Mouse (Mus musculus) neural tube, embryonic 15.5 days (tissue): ENCODE data around the gene Rbm33. TPM values are rescaled to one million over a fixed set of nuclear protein-coding genes. Genes with fewer than 3 reads are reported as not detected.
A peak's percentile ranks its signal among the peaks of the same experiment; 100 is the strongest.

Experiments used
- ATAC-seq: fragments of 200-750 bp; cut with Nextera tagmentation; 2 replicates; pipeline ENCODE4 v1.8.0; 2017; ENCODE audit warnings: mild to moderate bottlenecking, moderate TSS enrichment, moderate library complexity; ENCODE audit not compliant: low FRiP score
- H3K27ac ChIP-seq: fragments of 300-500 bp; sonication (generic); replicated peaks from 2 replicates; pipeline ENCODE4 v1.5.1; 2015; ENCODE audit warnings: mild to moderate bottlenecking, inconsistent platforms
- H3K27me3 ChIP-seq: fragments of 300-500 bp; sonication (generic); replicated peaks from 2 replicates; pipeline ENCODE4 v1.6.1; 2015; ENCODE audit warnings: inconsistent platforms
- H3K36me3 ChIP-seq: fragments of 300-500 bp; sonication (generic); 2 replicates; pipeline ENCODE4 v1.6.1; 2015; ENCODE audit warnings: inconsistent platforms
- H3K4me1 ChIP-seq: fragments of 300-500 bp; sonication (generic); 2 replicates; pipeline ENCODE4 v1.6.1; 2015; ENCODE audit warnings: inconsistent platforms
- H3K4me2 ChIP-seq: fragments of 300-500 bp; sonication (generic); 2 replicates; pipeline ENCODE4 v1.6.1; 2015; ENCODE audit warnings: inconsistent platforms, mild to moderate bottlenecking, moderate library complexity
- H3K4me3 ChIP-seq: fragments of 300-500 bp; sonication (generic); replicated peaks from 2 replicates; pipeline ENCODE4 v1.5.1; 2015; ENCODE audit warnings: mild to moderate bottlenecking, inconsistent platforms
- H3K9ac ChIP-seq: fragments of 300-500 bp; sonication (generic); replicated peaks from 2 replicates; pipeline ENCODE4 v1.6.1; 2015; ENCODE audit warnings: mild to moderate bottlenecking, inconsistent platforms
- H3K9me3 ChIP-seq: fragments of 300-500 bp; sonication (generic); replicated peaks from 2 replicates; pipeline ENCODE4 v1.6.1; 2016; ENCODE audit warnings: inconsistent platforms
- WGBS: fragments of 180-500 bp; shearing (Covaris S2); methylation state at CpG from one replicate; pipeline ENCODE4 v1.1.7; 2015; ENCODE audit warnings: mixed read lengths; 5-methylcytosine and 5-hydroxymethylcytosine counted together
- polyA plus RNA-seq: library from polyadenylated mRNA; unstranded; fragments of >200 nt; fragmentation: Nextera tagmentation; extraction: Ambion mirVana; gene quantifications from 2 replicates; pipeline ENCODE4 v1.2.1, GENCODE M21; 2015

Rbm33 gene
- polyA plus RNA-seq, 1 experiment from 2014 or later = 12.3 TPM

DNA sequence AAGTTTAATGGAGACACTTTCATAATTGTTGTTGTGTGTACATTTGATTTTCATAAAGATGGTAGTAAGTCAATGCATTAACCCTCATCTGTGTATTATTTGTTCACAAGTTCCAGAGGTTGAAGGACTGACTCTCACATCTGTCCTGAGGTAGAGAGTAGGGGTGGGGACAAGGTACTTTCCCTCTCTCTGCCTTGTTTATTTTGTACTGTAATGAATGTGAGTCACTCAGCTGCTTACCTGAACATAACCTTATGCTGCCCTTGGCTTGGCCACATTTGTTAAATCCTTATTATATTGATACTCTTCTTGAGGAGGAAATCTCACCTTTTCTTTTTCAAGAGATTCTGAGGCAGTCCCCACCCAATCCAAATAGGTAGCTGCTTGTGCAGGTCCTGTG lies 99.1 kb downstream of the Rbm33 start:
- Histone ChIP-seq H3K9ac (no peak overlapping the region), H3K36me3 (peaks cover 77% of the 10 kb centered on the region), H3K4me2 (no peak overlapping the region), H3K9me3 (no peaks in the 10 kb centered on the region), H3K4me3 (no peak overlapping the region), H3K27ac (no peak overlapping the region), H3K27me3 (no peaks in the 10 kb centered on the region), H3K4me1 (no peaks in the 10 kb centered on the region)
- no peak for ATAC-seq

DNA sequence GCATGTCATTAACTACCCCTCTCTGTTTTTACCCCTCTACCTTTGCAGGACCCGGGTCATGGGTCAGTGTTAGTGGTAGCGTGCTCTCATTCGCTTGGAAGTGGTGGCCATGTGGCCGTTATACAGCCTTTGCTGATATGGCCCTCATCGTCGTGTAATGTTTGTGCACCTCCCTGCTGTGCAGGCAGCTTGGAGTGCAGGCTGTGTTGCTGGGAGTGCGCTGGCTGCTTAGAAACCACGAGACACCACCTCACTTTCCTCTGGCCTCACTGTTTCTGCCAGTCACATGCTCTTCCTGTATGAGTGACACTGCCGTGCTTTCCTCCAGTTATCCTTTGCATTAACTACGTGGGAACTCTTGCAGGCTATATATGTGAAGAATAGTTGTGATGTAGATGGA lies 101.8 kb downstream of the Rbm33 start:
- no peak for ATAC-seq
- Histone ChIP-seq H3K4me3 (no peak overlapping the region), H3K27ac (no peak overlapping the region), H3K4me1 (no peaks in the 10 kb centered on the region), H3K36me3 (peaks cover 52% of the 10 kb centered on the region), H3K9me3 (no peaks in the 10 kb centered on the region), H3K4me2 (no peak overlapping the region), H3K9ac (no peak overlapping the region), H3K27me3 (no peaks in the 10 kb centered on the region)
- 85% methylated on average over 10 of the region's 10 CpGs for WGBS

DNA sequence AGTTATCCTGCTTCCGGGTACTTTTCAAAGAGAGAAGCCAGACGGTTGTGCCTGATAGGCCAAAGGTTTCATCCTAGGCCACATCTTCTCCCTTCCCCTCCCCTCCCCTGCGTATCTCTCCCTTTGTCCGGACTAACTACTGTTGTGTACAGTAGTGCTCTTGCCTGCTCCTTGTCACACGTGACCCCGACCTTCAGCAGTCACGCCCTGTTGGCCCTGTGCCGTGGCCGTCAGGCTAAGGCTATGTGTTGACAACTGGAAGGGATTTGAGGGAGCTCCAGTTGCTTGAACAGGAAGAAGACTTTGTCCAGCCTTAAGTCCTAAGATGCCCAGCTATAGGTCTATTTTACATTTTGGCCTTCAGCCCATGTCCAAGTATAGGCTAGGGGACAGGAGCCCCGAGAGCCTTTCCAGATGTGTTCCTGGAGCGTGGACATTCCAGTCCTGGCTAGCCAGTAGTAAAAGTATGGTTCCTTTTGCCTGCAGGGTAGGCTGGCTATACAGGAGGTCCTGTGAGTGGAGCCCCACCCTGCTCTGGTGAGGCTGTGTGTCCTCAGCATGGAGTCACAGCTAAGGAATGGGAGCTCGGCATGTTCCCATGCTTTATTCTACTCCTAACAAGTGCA lies 102.8 kb downstream of the Rbm33 start:
- H3K9me3 ChIP-seq = no peaks in the 10 kb centered on the region
- 94% methylated on average over 12 of the region's 12 CpGs for WGBS
- ATAC-seq = no peak
- H3K36me3 ChIP-seq = peaks cover 42% of the 10 kb centered on the region
- no peak overlapping the region for H3K4me3 ChIP-seq
- H3K27ac ChIP-seq = no peak overlapping the region
- no peak overlapping the region for H3K4me2 ChIP-seq
- no peaks in the 10 kb centered on the region for H3K4me1 ChIP-seq
- H3K9ac ChIP-seq = no peak overlapping the region
- no peaks in the 10 kb centered on the region for H3K27me3 ChIP-seq

DNA sequence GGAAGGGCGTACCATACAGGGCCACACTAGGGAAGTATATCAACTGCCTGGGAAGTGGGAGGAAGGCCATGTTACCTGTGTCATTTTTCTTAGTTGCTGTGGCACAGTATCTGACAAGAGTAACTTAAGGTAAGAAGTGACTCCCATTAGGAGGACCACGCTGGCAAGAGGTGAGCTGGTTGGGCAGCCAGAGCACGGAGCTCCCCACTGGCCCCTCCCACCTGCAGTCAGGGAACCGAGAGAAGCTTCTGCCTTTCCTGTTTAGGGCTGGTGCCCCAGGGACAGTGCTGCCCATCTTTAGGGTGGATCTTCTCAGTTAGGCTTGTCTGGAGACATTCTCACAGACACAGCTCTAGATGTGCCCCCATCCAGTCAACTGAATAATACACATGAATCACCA lies 106.9 kb downstream of the Rbm33 start:
- H3K27ac ChIP-seq = no peak overlapping the region
- no peak overlapping the region for H3K4me2 ChIP-seq
- no peak for ATAC-seq
- H3K9ac ChIP-seq = no peak overlapping the region
- no peaks in the 10 kb centered on the region for H3K9me3 ChIP-seq
- H3K4me3 ChIP-seq = no peak overlapping the region
- 77% methylated on average over 4 of the region's 4 CpGs for WGBS
- H3K27me3 ChIP-seq = no peaks in the 10 kb centered on the region
- no peaks in the 10 kb centered on the region for H3K4me1 ChIP-seq
- peaks cover 5% of the 10 kb centered on the region; the same call in 1 of the 2 replicates for H3K36me3 ChIP-seq

DNA sequence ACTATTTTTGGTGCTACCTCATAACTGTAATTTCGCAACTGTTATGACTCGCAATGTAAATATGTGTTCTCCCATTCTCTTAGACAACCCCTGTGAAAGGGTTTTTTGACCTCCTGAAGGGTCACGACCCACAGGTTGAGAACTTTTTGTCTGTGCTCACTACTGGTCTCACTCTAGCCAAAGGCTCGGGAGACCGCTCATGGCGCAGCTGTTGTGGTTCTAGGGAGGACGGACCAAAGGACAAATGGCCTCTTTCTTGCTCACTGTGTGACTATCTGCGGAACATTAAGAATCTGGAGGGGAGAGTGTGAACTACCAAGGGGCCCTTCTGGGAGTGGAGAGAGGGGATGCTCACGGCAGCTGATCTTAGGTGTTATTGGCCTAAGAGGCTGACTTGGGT lies 109.0 kb downstream of the Rbm33 start:
- Histone ChIP-seq H3K27ac (no peak overlapping the region), H3K4me2 (no peak overlapping the region), H3K36me3 (no peaks in the 10 kb centered on the region), H3K4me3 (no peak overlapping the region), H3K9ac (no peak overlapping the region), H3K9me3 (no peaks in the 10 kb centered on the region), H3K4me1 (no peaks in the 10 kb centered on the region), H3K27me3 (no peaks in the 10 kb centered on the region)
- WGBS = 94% methylated on average over 9 of the region's 9 CpGs
- no peak for ATAC-seq

DNA sequence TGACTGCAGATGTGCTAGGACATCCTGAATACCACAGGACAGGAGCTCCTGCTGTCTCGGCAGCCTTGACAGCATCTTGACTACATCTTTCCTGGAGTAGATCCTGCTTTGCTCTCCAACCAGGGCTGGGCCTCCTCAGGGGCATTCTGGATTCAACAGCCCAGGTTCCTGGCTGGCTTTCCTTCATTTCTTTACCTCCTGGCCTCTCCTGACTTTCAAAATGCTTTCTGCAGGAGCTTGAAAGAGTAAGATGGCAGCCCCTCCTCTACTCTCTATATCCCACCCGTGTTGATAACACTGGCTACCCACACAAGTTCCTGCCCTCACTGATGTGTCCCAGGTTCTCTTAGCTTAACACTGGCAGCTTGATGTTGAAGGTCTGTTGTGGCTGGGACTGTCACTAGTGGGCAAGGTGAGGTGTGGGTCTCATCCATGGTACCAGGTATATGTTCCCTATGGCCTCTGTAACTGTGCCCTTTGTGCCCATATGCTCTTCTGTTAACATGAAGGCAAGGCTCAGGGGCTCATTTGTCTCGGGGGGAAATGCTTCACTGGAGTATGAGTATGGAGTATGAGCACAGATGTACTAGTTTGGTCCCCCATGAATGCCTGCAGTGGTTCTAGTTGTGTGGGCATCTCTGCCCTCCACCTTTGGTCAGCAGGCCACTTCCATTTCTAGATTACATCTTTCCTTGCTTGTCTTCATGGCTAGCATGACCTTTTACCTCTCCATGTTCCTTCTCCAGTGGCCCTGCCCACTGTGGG lies 133.4 kb downstream of the Rbm33 start:
- no peak overlapping the region for H3K27ac ChIP-seq
- H3K9me3 ChIP-seq = no peaks in the 10 kb centered on the region
- no peak overlapping the region for H3K9ac ChIP-seq
- H3K27me3 ChIP-seq = peaks cover 21% of the 10 kb centered on the region
- no peaks in the 10 kb centered on the region for H3K36me3 ChIP-seq
- WGBS = 63% methylated on average over 3 of the region's 3 CpGs
- no peaks in the 10 kb centered on the region for H3K4me1 ChIP-seq
- ATAC-seq = no peak
- no peak overlapping the region for H3K4me2 ChIP-seq
- no peak overlapping the region for H3K4me3 ChIP-seq

DNA sequence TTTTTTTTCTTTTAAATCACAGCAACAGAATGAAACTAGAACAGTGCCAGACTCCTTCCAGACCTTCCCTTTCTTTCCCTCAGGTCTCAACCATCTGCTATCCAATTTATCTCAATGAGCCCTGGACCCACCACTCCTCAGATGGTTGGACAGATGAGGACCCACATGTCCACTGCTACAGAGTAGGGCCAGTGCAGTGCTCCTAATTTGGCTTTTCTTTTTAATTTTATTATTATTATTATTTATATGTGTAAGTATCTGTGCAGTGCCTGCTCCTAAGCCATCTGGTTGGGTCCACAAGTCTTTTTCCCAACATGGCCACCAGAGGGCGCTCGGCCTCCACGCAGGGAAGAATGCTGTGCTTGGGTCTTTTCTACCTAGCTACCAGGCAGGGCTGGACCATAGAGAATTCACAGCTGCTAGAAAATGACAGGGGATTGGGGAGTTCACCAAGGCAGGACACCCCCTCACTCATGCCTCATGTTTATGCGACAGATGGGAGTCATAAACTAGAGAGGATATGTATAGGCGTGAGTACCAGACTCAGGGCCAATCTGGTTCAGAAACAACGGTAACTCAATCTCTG lies 134.2 kb downstream of the Rbm33 start:
- Histone ChIP-seq H3K4me3 (no peak overlapping the region), H3K27me3 (peaks cover 30% of the 10 kb centered on the region), H3K36me3 (no peaks in the 10 kb centered on the region), H3K4me2 (no peak overlapping the region), H3K4me1 (no peaks in the 10 kb centered on the region), H3K9me3 (no peaks in the 10 kb centered on the region), H3K9ac (no peak overlapping the region), H3K27ac (no peak overlapping the region)
- 23% methylated on average over 6 of the region's 6 CpGs for WGBS
- ATAC-seq = peak; percentile 84

DNA sequence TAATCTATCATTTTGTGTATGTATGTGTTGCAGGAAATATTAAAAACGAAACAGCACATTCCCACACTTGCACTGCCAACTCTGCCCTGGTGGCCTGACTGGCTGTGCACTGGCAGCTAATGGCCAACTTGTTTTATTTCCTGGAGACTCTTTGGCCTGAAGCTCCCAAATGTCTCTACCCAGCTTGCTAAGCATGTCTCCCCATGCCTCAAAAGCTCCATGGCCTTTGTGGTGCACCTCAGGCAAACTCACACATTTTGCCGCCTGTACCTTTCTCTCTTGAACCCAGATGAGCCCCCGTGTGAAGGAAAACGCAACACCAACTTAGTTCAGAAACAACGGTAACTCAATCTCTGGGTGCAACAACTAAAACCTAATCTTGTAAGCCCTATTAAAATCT lies 136.2 kb downstream of the Rbm33 start:
- WGBS = 92% methylated on average over 5 of the region's 5 CpGs

DNA sequence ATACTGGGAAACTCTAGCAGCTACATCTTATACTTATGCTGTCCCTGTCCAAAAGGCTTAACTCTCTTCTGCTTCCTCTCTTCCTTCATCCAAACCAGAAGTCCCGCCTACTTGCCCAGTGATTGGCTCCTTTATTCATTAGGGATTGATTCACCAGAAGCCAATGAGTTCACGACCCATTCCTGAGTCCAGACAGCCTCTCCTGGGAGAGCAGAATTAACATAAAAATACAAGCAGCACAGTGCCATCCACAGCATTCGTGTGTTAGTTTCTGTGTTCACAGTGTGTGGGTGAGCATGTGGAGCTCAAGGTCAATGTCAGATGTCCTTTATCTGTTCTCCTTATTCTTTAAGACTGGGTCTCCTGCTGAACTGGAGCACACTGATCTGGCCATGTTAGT lies 136.6 kb downstream of the Rbm33 start:
- Histone ChIP-seq H3K4me3 (no peak overlapping the region), H3K9me3 (no peaks in the 10 kb centered on the region), H3K9ac (no peak overlapping the region), H3K27me3 (peaks cover 49% of the 10 kb centered on the region), H3K27ac (no peak overlapping the region), H3K4me1 (peaks cover 9% of the 10 kb centered on the region), H3K4me2 (no peak overlapping the region), H3K36me3 (no peaks in the 10 kb centered on the region)
- no peak for ATAC-seq
- 26% methylated on average over 3 of the region's 3 CpGs for WGBS

More for the DNA sequence above, 136.2 kb downstream of the Rbm33 start:
- H3K4me2 ChIP-seq = no peak overlapping the region
- no peak overlapping the region for H3K27ac ChIP-seq
- no peaks in the 10 kb centered on the region for H3K36me3 ChIP-seq
- H3K9ac ChIP-seq = no peak overlapping the region
- H3K4me3 ChIP-seq = no peak overlapping the region
- ATAC-seq = no peak
- peaks cover 5% of the 10 kb centered on the region for H3K4me1 ChIP-seq
- H3K9me3 ChIP-seq = no peaks in the 10 kb centered on the region
- peaks cover 45% of the 10 kb centered on the region for H3K27me3 ChIP-seq

DNA sequence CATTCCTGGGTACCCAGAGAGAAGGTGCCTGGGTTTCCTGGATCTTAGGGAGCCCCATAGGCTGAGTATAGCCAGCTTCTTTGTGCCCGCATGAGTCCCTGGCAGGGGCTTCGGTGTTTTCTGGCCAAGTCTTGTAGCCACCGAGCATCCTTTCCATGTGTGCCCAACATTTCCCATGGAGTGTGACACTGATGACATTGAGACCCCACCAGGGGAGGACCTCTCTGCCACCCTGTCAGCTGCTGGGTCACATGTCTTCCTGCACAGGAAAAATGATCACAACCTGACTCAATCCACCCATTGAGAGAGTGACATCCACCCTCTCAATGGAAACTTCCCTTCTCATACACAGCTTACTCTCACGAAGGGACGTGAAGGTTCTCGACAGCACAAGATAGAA lies 137.6 kb downstream of the Rbm33 start:
- Histone ChIP-seq H3K4me1 (peaks cover 20% of the 10 kb centered on the region), H3K36me3 (no peaks in the 10 kb centered on the region), H3K9ac (no peak overlapping the region), H3K27me3 (peaks cover 60% of the 10 kb centered on the region), H3K9me3 (no peaks in the 10 kb centered on the region), H3K4me3 (no peak overlapping the region), H3K27ac (no peak overlapping the region), H3K4me2 (no peak overlapping the region)
- 89% methylated on average over 6 of the region's 6 CpGs for WGBS
- ATAC-seq = no peak

DNA sequence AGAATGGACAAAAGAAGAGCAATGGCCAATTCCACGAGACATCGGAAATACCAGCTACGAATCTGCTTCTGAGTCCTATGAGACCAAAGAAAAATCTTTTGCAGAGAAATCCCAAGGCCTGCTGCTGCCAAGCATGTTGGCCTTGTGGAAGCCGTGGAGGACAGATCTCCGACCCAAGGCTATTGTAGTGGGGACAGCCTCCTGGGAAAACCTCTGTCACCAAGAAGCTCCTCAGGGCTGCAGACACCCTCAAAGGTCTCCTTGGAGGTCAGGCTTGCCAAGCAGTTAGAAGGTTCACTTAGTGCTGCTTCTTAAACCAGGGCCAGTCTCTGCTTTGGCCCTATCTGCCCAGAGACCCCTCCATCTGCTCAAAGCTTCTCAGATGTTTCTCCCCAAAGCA lies 138.8 kb downstream of the Rbm33 start:
- H3K9ac ChIP-seq = no peak overlapping the region
- no peak overlapping the region for H3K27ac ChIP-seq
- H3K4me2 ChIP-seq = no peak overlapping the region
- no peaks in the 10 kb centered on the region for H3K36me3 ChIP-seq
- H3K4me1 ChIP-seq = peaks cover 30% of the 10 kb centered on the region
- no peak for ATAC-seq
- 81% methylated on average over 5 of the region's 5 CpGs for WGBS
- peaks cover 62% of the 10 kb centered on the region for H3K27me3 ChIP-seq
- H3K4me3 ChIP-seq = no peak overlapping the region
- H3K9me3 ChIP-seq = no peaks in the 10 kb centered on the region

DNA sequence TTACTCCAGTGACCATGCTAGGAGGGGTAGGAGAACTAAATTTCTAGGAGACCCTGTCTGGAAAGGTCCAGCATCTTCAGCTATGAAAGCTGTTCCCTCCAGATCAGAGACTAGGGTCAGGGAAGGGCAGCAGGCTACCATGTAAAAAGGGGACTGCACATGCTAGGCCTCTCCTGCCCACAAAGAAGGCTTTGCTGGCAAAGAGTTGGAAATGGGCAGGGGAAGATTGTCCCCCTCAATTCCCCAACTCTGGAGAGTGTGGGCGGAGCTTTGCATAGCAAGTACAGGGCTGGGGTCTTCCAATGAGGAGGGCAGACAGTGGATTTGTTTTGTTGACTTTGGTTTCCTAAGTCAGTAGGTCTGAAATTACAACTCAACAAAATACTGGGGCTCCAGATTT lies 139.4 kb downstream of the Rbm33 start:
- Histone ChIP-seq H3K9me3 (no peaks in the 10 kb centered on the region), H3K36me3 (no peaks in the 10 kb centered on the region), H3K27me3 (peaks cover 68% of the 10 kb centered on the region), H3K27ac (no peak overlapping the region), H3K4me1 (peaks cover 31% of the 10 kb centered on the region), H3K4me2 (no peak overlapping the region), H3K9ac (no peak overlapping the region), H3K4me3 (no peak overlapping the region)
- ATAC-seq = no peak
- WGBS = 71% methylated on average over 1 of the region's 1 CpGs
